Mouse (Mus musculus) limb, embryonic 14.5 days (tissue): ENCODE measurements around the gene Clec2e. TPM values are rescaled to one million over a fixed set of nuclear protein-coding genes. Genes with fewer than 3 reads are reported as not detected.

Experiments used
- ATAC-seq: fragments of 200-750 bp; cut with Nextera tagmentation; 2 replicates; pipeline ENCODE4 v1.8.0; 2017; ENCODE audit warnings: low read depth, moderate number of reproducible peaks, moderate TSS enrichment; ENCODE audit not compliant: low FRiP score
- DNase-seq: peaks from one replicate; pipeline ENCODE4 v3.0.0-alpha.2; 2015; ENCODE audit warnings: low spot score
- H3K27ac ChIP-seq: fragments of 300-500 bp; sonication (generic); replicated peaks from 2 replicates; pipeline ENCODE4 v1.5.1; 2014; ENCODE audit warnings: low read depth, mild to moderate bottlenecking, low read length, moderate library complexity, mixed read lengths
- H3K27me3 ChIP-seq: fragments of 300-500 bp; sonication (generic); 2 replicates; pipeline ENCODE4 v1.6.1; 2014; ENCODE audit warnings: low read length, mixed read lengths; ENCODE audit not compliant: control insufficient read depth, insufficient read depth
- H3K36me3 ChIP-seq: fragments of 300-500 bp; sonication (generic); 2 replicates; pipeline ENCODE4 v1.6.1; 2014; ENCODE audit warnings: mild to moderate bottlenecking, low read length, moderate library complexity, mixed read lengths; ENCODE audit not compliant: control insufficient read depth, insufficient read depth
- H3K4me1 ChIP-seq: fragments of 300-500 bp; sonication (generic); 2 replicates; pipeline ENCODE4 v1.6.1; 2014; ENCODE audit warnings: antibody characterized with exemption, low read length, mixed read lengths; ENCODE audit not compliant: control insufficient read depth, insufficient read depth
- H3K4me2 ChIP-seq: fragments of 300-500 bp; sonication (generic); replicated peaks from 2 replicates; pipeline ENCODE4 v1.6.1; 2014; ENCODE audit warnings: low read depth, mild to moderate bottlenecking, low read length, moderate library complexity; ENCODE audit not compliant: severe bottlenecking
- H3K4me3 ChIP-seq: fragments of 300-500 bp; sonication (generic); replicated peaks from 2 replicates; pipeline ENCODE4 v1.5.1; 2014; ENCODE audit warnings: low read length
- H3K9ac ChIP-seq: fragments of 300-500 bp; sonication (generic); 2 replicates; pipeline ENCODE4 v1.6.1; 2014; ENCODE audit warnings: mild to moderate bottlenecking, low read depth, low read length, moderate library complexity; ENCODE audit not compliant: severe bottlenecking
- H3K9me3 ChIP-seq: fragments of 300-500 bp; sonication (generic); 2 replicates; pipeline ENCODE4 v1.6.1; 2016; ENCODE audit warnings: low read length; ENCODE audit not compliant: control insufficient read depth
- POLR2A ChIP-seq: fragments of 200-500 bp; IDR thresholded peaks from 2 replicates; pipeline ENCODE4 v1.8.0; 2012; ENCODE audit warnings: inconsistent platforms, mild to moderate bottlenecking, moderate library complexity, borderline replicate concordance; ENCODE audit not compliant: insufficient read depth, insufficient read length; ENCODE audit errors: extremely low read depth
- WGBS: fragments of 180-500 bp; shearing (Covaris S2); extraction: QIAGEN DNeasy Blood & Tissue Kit; methylation state at CpG from one replicate; pipeline ENCODE4 v1.1.7; 2014; 5-methylcytosine and 5-hydroxymethylcytosine counted together
- polyA plus RNA-seq, 2 experiments: library from polyadenylated mRNA; depleted of rRNA in 1 of 2; stranded (reverse) in 1 of 2; unstranded in 1 of 2; fragments of >200 nt; fragmentation: Nextera tagmentation in 1 of 2; extraction: Ambion mirVana in 1 of 2; gene quantifications; 2 replicates each; pipeline versions ENCODE4 v1.2.1 to v1.2.3; 2012 to 2014

The Clec2e gene
- polyA plus RNA-seq, 2 experiments, result 0.06 TPM; not detected in 1

- no peak overlapping the region for H3K9ac ChIP-seq
- H3K36me3 ChIP-seq, result no peaks in the 10 kb centered on the region
- no peak overlapping the region for H3K4me2 ChIP-seq
- H3K27me3 ChIP-seq, result no peaks in the 10 kb centered on the region
- H3K4me3 ChIP-seq, result no peak overlapping the region
- no peak for TF ChIP-seq POLR2A
- H3K27ac ChIP-seq, result no peak overlapping the region
- H3K4me1 ChIP-seq, result no peaks in the 10 kb centered on the region
- ATAC-seq (no peak), DNase-seq (no peak)
- 80% methylated on average over 3 of the region's 3 CpGs for WGBS
- no peaks in the 10 kb centered on the region for H3K9me3 ChIP-seq
Observed at GRCm38 (mm10) chr6:129056237-129056636, 44.5 kb downstream of the Clec2e start.

- Histone ChIP-seq H3K36me3 (no peaks in the 10 kb centered on the region), H3K27ac (no peak overlapping the region), H3K27me3 (no peaks in the 10 kb centered on the region), H3K4me2 (no peak overlapping the region), H3K4me1 (no peaks in the 10 kb centered on the region), H3K9ac (no peak overlapping the region), H3K9me3 (no peaks in the 10 kb centered on the region), H3K4me3 (no peak overlapping the region)
- no peak for TF ChIP-seq POLR2A
- DNase-seq (no peak), ATAC-seq (no peak)
- WGBS, result 85% methylated on average over 5 of the region's 5 CpGs
Observed at GRCm38 (mm10) chr6:129051731-129052130, 49.0 kb downstream of the Clec2e start.

GRCm38 (mm10) chr6:129051086-129051485, 49.6 kb downstream of the Clec2e start:
- no peak for TF ChIP-seq POLR2A
- 86% methylated on average over 3 of the region's 3 CpGs for WGBS
- H3K27me3 ChIP-seq, result no peaks in the 10 kb centered on the region
- H3K9me3 ChIP-seq, result no peaks in the 10 kb centered on the region
- DNase-seq (no peak), ATAC-seq (no peak)
- H3K4me2 ChIP-seq, result no peak overlapping the region
- H3K36me3 ChIP-seq, result no peaks in the 10 kb centered on the region
- no peak overlapping the region for H3K4me3 ChIP-seq
- H3K27ac ChIP-seq, result no peak overlapping the region
- H3K9ac ChIP-seq, result no peak overlapping the region
- H3K4me1 ChIP-seq, result no peaks in the 10 kb centered on the region

- Histone ChIP-seq H3K27ac (no peak overlapping the region), H3K36me3 (no peaks in the 10 kb centered on the region), H3K4me2 (peak overlapping the region; percentile 47), H3K27me3 (no peaks in the 10 kb centered on the region), H3K9me3 (no peaks in the 10 kb centered on the region), H3K4me3 (peak overlapping the region; percentile 24), H3K4me1 (no peaks in the 10 kb centered on the region), H3K9ac (0 out of 2 replicates have a peak overlapping the region, but pooled peaks have one; percentile 40)
- ATAC-seq (no peak), DNase-seq (no peak)
- TF ChIP-seq POLR2A, result no peak
- 4% methylated on average over 8 of the region's 8 CpGs for WGBS
Observed at GRCm38 (mm10) chr6:129049596-129050251, 51.0 kb downstream of the Clec2e start.

- no peaks in the 10 kb centered on the region for H3K9me3 ChIP-seq
- 0% methylated on average over 13 of the region's 13 CpGs for WGBS
Observed at GRCm38 (mm10) chr6:129048857-129049473, 51.7 kb downstream of the Clec2e start.

More at GRCm38 (mm10) chr6:129048857-129049473, 51.7 kb downstream of the Clec2e start:
- Histone ChIP-seq H3K4me3 (peak overlapping the region; percentile 38), H3K4me2 (peak overlapping the region; percentile 52), H3K4me1 (no peaks in the 10 kb centered on the region), H3K9ac (peak overlapping the region; percentile 58), H3K27ac (no peak overlapping the region), H3K36me3 (no peaks in the 10 kb centered on the region), H3K27me3 (no peaks in the 10 kb centered on the region)
- ATAC-seq (peak; percentile 82), DNase-seq (peak; percentile 25)
- TF ChIP-seq POLR2A, result no peak
